Mouse (Mus musculus) cerebellum, adult 2 months (tissue): ENCODE results near the gene Topors. TPM values are rescaled to one million over a fixed set of nuclear protein-coding genes. Genes with fewer than 3 reads are reported as not detected.
"Not testable (repeated sequence)": the region's sequence is repeated elsewhere in the genome, so short reads cannot be mapped to it uniquely, and the experiment has no call there.

Experiments
- DNase-seq, 2 experiments: peaks; one replicate each; pipeline ENCODE4 v3.0.0; 2021
- H3K27ac ChIP-seq: fragments of 200-500 bp; 2 replicates; pipeline ENCODE4 v1.5.1; 2012; ENCODE audit warnings: low read length, control low read depth, inconsistent platforms; ENCODE audit not compliant: insufficient read depth
- H3K27me3 ChIP-seq: fragments of 200-500 bp; 2 replicates; pipeline ENCODE4 v1.6.1; 2012; ENCODE audit warnings: inconsistent platforms, mild to moderate bottlenecking, low read length, moderate library complexity; ENCODE audit not compliant: control insufficient read depth, insufficient read depth
- H3K4me1 ChIP-seq: fragments of 200-500 bp; 2 replicates; pipeline ENCODE4 v1.6.1; 2011; ENCODE audit warnings: low read length; ENCODE audit not compliant: control insufficient read depth, insufficient read depth
- H3K4me3 ChIP-seq: fragments of 200-500 bp; replicated peaks from 2 replicates; pipeline ENCODE3; 2011; ENCODE audit warnings: mild to moderate bottlenecking, low read depth, low read length, control low read depth; ENCODE audit not compliant: insufficient read depth
- CTCF ChIP-seq: fragments of 200-500 bp; IDR thresholded peaks from 2 replicates; pipeline ENCODE4 v1.5.1; 2011; ENCODE audit warnings: low read depth, mild to moderate bottlenecking, control low read depth, low read length, moderate library complexity, borderline replicate concordance; ENCODE audit not compliant: insufficient read depth
- POLR2A ChIP-seq: fragments of 200-500 bp; IDR thresholded peaks from 2 replicates; pipeline ENCODE4 v1.6.1; 2011; ENCODE audit warnings: low read length, control low read depth, borderline replicate concordance; ENCODE audit not compliant: insufficient read depth
- whole genome bisulfite sequencing: fragments of 180-500 bp; shearing (Covaris S2); methylation state at CpG from one replicate; pipeline ENCODE4 v1.1.7; 2018; 5-methylcytosine and 5-hydroxymethylcytosine counted together
- polyA plus RNA-seq: library from polyadenylated mRNA; depleted of rRNA; stranded (reverse); fragments of >200 nt; gene quantifications from 2 replicates; pipeline ENCODE4 v1.2.3, GENCODE M21; 2012

Gene Topors
- polyA plus RNA-seq, 1 experiment, result 12.3 TPM

- DNase-seq, result peak; percentile 68 to 77
- Histone ChIP-seq H3K27ac (no peak overlapping the region), H3K27me3 (no peaks in the 10 kb centered on the region), H3K4me3 (peak overlapping the region; percentile 23), H3K4me1 (no peaks in the 10 kb centered on the region)
- TF ChIP-seq POLR2A, result no peak
- TF ChIP-seq CTCF, result peak; percentile 70
- WGBS, result 8% methylated on average over 16 of the region's 16 CpGs
Observed at GRCm38 (mm10) chr4:40301076-40301789, 31.6 kb upstream of the Topors start.

DNA sequence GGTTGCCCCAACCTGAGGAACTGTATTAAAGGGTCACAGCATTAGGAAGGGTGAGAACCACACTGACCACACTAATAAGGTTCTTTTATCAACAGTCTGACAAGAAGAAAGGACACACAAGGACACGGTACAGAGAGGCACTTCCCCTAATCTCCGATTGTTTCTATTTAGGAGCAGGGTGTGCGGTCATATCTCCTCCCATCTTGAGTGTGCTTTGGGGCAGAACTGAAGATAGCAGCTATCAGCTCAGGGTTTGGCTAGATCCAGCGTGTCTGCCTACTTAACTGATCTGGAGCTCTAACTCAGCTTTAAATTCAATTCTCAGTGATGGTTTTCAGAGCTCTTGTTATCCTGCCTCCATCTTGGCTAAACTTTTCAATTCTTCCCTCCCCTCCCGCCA lies 29.5 kb upstream of the Topors start:
- H3K4me1 ChIP-seq, result no peaks in the 10 kb centered on the region
- no peak overlapping the region for H3K4me3 ChIP-seq
- H3K27ac ChIP-seq, result no peak overlapping the region
- TF ChIP-seq POLR2A (no peak), CTCF (no peak)
- DNase-seq, result no peak
- H3K27me3 ChIP-seq, result no peaks in the 10 kb centered on the region
- 71% methylated on average over 5 of the region's 5 CpGs for WGBS

GRCm38 (mm10) chr4:40291511-40291910 lies 21.9 kb upstream of the Topors start:
- H3K27me3 ChIP-seq, H3K4me1 ChIP-seq, H3K27ac ChIP-seq, DNase-seq, H3K4me3 ChIP-seq: not testable (repeated sequence)
- 93% methylated on average over 11 of the region's 11 CpGs for WGBS

DNA sequence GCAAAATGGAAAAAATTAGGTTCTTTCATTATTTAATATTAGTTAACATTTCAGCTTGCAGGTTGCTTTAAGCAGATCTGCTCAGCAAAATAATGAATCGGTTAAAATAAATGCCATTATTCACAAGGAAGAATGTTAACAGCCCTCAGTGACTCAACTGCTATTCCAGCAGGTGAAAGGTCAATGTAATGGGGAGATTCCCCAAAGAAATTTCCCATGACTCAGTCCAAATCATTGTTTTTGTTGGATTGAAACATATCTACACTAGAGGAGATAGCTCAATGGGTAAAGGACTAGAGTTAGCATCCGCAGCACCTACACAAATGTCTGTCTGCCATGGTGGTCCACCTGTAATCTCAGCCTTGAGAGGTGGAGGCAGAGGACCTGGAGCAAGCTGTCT lies 19.4 kb upstream of the Topors start:
- Histone ChIP-seq H3K27me3 (no peaks in the 10 kb centered on the region), H3K4me3 (no peak overlapping the region), H3K27ac (no peak overlapping the region), H3K4me1 (no peaks in the 10 kb centered on the region)
- no peak for DNase-seq
- TF ChIP-seq CTCF (no peak), POLR2A (no peak)
- 94% methylated on average over 2 of the region's 2 CpGs for WGBS

GRCm38 (mm10) chr4:40287415-40287814 lies 17.8 kb upstream of the Topors start:
- 73% methylated on average over 6 of the region's 6 CpGs for WGBS
- no peak for TF ChIP-seq POLR2A
- no peak for TF ChIP-seq CTCF

DNA sequence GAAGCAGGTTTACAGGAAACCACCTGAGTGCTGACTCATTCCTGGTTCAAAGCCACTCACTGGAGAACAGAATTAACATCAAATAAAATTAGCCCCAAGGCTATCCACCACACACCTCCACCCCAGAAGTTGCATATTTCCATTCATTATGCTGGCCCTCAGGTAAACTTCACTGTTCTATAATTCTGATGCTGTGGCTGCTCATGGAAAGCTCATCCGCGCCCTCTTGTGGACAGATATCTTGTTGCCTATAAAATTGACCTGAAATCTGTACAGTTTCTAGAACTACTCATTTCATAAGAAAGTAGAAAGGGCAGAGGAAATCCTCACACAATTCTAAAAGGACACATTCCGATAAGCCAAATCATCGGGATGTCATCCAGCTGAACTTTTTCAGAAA lies 15.9 kb upstream of the Topors start:
- peak; percentile 52 to 57 for DNase-seq
- Histone ChIP-seq H3K4me1 (no peaks in the 10 kb centered on the region), H3K4me3 (no peak overlapping the region), H3K27ac (no peak overlapping the region), H3K27me3 (no peaks in the 10 kb centered on the region)
- TF ChIP-seq CTCF (peak; percentile 53), POLR2A (no peak)
- WGBS, result 16% methylated on average over 4 of the region's 4 CpGs

More at GRCm38 (mm10) chr4:40287415-40287814, 17.8 kb upstream of the Topors start:
- Histone ChIP-seq H3K4me3 (no peak overlapping the region), H3K27ac (no peak overlapping the region), H3K27me3 (no peaks in the 10 kb centered on the region), H3K4me1 (no peaks in the 10 kb centered on the region)
- no peak for DNase-seq

DNA sequence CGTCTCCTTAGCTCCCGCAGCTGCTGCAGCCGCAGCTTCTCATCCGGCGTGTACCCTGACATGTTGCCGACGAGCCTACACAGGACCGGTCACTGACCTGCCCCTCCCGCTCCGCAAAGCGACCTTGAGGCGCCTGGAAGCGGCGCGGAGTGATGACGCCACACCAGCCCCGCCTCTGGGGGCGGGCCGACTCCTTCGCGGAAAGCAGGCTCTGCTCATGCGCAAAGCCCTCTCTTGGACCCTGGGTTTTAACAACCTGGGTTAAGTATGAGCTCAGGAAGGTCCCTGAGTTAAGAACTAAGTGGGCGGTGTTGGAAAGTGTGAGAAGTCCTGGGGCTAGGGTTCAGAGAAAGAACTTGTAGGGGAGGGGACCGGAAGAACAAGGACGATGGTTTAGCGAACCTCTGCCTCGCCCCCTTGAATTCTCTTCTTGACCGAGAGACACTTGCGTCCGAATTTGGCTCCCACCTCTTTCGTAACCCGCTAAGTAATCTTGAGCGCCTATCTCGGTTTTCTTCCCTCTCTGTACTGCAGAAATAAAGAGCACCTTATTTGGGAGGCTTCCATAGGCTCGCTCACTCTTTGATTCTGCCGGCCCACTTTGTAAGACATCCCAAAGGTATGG lies 9.7 kb upstream of the Topors start, which contains the start of gene Ndufb6:
Ndufb6 (minus strand) TSS at position 146 of the 625 bp plus-strand sequence.
- peak; percentile 96 for TF ChIP-seq POLR2A
- TF ChIP-seq CTCF, result no peak
- H3K4me1 ChIP-seq, result no peaks in the 10 kb centered on the region
- peak within 1 kb of the TSS; percentile 85 for H3K4me3 ChIP-seq
- under 1% methylated on average over 36 of the region's 36 CpGs for WGBS
- H3K27me3 ChIP-seq, result no peaks in the 10 kb centered on the region
- peak within 1 kb of the TSS; percentile 75 for H3K27ac ChIP-seq
- peak; percentile 94 to 95 for DNase-seq

DNA sequence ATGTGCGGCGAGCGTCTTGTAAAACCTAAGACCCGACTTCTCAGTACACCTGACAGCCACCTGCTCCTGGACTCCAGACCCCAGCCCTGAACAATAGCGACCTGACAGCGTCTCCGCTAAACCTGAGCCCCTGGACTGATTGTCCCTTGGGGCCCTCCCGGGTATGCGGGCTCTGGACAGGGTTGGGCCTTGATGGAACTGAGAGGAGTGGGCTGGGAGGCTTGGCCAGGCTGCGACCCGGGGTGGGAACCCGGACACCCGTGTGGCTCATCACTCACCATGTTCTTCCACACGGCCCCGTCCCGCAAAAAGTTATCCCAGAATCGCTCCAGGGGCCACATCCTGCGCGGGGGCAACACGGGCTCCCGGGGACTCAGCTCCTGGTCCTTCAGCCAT lies 9.2 kb upstream of the Topors start:
- Histone ChIP-seq H3K4me1 (no peaks in the 10 kb centered on the region), H3K4me3 (peak overlapping the region; percentile 85), H3K27me3 (no peaks in the 10 kb centered on the region), H3K27ac (peak overlapping the region; percentile 75)
- no peak for TF ChIP-seq CTCF
- TF ChIP-seq POLR2A, result no peak
- no peak for DNase-seq
- WGBS, result under 1% methylated on average over 21 of the region's 21 CpGs
